Comparison of ENCODE assay signal across 8 mouse cellular contexts in genomic region chr5:44151327-44152051, GRCm38 (mm10). TPM values are rescaled to one million over a fixed set of nuclear protein-coding genes. Genes with fewer than 3 reads are reported as not detected.
DNase-seq lines count a peak whose midpoint lies in the region; ATAC-seq and TF ChIP-seq lines count a peak whose summit lies in the region.

No protein-coding gene starts in this region.

- H3K27ac ChIP-seq in heart, adult 2 months = no peak overlapping the region
- H3K27ac ChIP-seq in embryonic facial prominence, embryonic 15.5 days (replicated peaks) = no peak overlapping the region
- no peak overlapping the region for H3K27ac ChIP-seq in neural tube, embryonic 14.5 days (ENCODE audit: low read depth, low read length)

- peak; percentile 59; the same call in 1 of the 2 replicates for ATAC-seq in embryonic facial prominence, embryonic 15.5 days (ENCODE audit: insufficient number of reproducible peaks, low FRiP score, low TSS enrichment, low read depth)
- peak; percentile 85 for ATAC-seq in neural tube, embryonic 14.5 days (ENCODE audit: low read depth)

- 0 out of 2 replicates have a peak, but pooled peaks cover 3% of the 10 kb centered on the region for H3K9me3 ChIP-seq in embryonic facial prominence, embryonic 15.5 days (replicated peaks)
- no peaks in the 10 kb centered on the region for H3K9me3 ChIP-seq in neural tube, embryonic 14.5 days (ENCODE audit: control insufficient read depth, low read length)

- H3K36me3 ChIP-seq in heart, adult 2 months (ENCODE audit: control insufficient read depth, insufficient read depth, low read length) = no peaks in the 10 kb centered on the region
- no peaks in the 10 kb centered on the region for H3K36me3 ChIP-seq in embryonic facial prominence, embryonic 15.5 days
- no peaks in the 10 kb centered on the region for H3K36me3 ChIP-seq in neural tube, embryonic 14.5 days (ENCODE audit: control insufficient read depth, insufficient read depth, low read length)

- no peaks in the 10 kb centered on the region for H3K27me3 ChIP-seq in heart, adult 2 months (ENCODE audit: control insufficient read depth, insufficient read depth, low read length)
- no peaks in the 10 kb centered on the region for H3K27me3 ChIP-seq in embryonic facial prominence, embryonic 15.5 days
- no peaks in the 10 kb centered on the region for H3K27me3 ChIP-seq in neural tube, embryonic 14.5 days (ENCODE audit: control insufficient read depth, insufficient read depth, low read length)

- DNase-seq in heart, postnatal 14 days = peak; percentile 13 to 42
- DNase-seq in heart, adult 2 months = no peak
- peak; percentile 80 for DNase-seq in brain, embryonic 14.5 days (ENCODE audit: low read depth)
- DNase-seq in liver (peak; percentile 8), adipocyte (ENCODE audit: low spot score) (no peak)
- DNase-seq in spleen, postnatal 14 days (ENCODE audit: low spot score in 2 of 2) = no peak

- no peak overlapping the region for H3K4me2 ChIP-seq in embryonic facial prominence, embryonic 15.5 days (replicated peaks)
- no peak overlapping the region for H3K4me2 ChIP-seq in neural tube, embryonic 14.5 days (ENCODE audit: low read depth, low read length)

- H3K4me3 ChIP-seq in heart, adult 2 months = no peak overlapping the region
- H3K4me3 ChIP-seq in embryonic facial prominence, embryonic 15.5 days (replicated peaks) = no peak overlapping the region
- no peak overlapping the region for H3K4me3 ChIP-seq in neural tube, embryonic 14.5 days (ENCODE audit: low read depth, low read length)

- peaks cover 1% of the 10 kb centered on the region; the same call in 1 of the 2 replicates for H3K4me1 ChIP-seq in heart, adult 2 months (ENCODE audit: control insufficient read depth, insufficient read depth, low read length)
- no peaks in the 10 kb centered on the region for H3K4me1 ChIP-seq in embryonic facial prominence, embryonic 15.5 days
- H3K4me1 ChIP-seq in neural tube, embryonic 14.5 days (ENCODE audit: control insufficient read depth, insufficient read depth, low read length) = no peaks in the 10 kb centered on the region

- intact Hi-C loops in heart, postnatal 14 days (cut with DNase I) = no loop called here
- intact Hi-C loops in heart, adult 2 months (cut with DNase I) = no loop called here

- H3K9ac ChIP-seq in heart, adult 2 months (ENCODE audit: low read depth, low read length) = no peak overlapping the region
- no peak overlapping the region for H3K9ac ChIP-seq in embryonic facial prominence, embryonic 15.5 days
- H3K9ac ChIP-seq in neural tube, embryonic 14.5 days (replicated peaks; ENCODE audit: low read depth, low read length) = no peak overlapping the region

- 69% methylated on average over 4 of the region's 4 CpGs for WGBS in heart, adult 2 months
- WGBS in embryonic facial prominence, embryonic 15.5 days = 74% methylated on average over 4 of the region's 4 CpGs
- WGBS in neural tube, embryonic 14.5 days = 71% methylated on average over 4 of the region's 4 CpGs

- no peak for TF ChIP-seq CTCF in heart, adult 2 months (IDR thresholded peaks at IDR 0.05)
- TF ChIP-seq CTCF in brain, embryonic 14.5 days (IDR thresholded peaks at IDR 0.05; ENCODE audit: borderline replicate concordance, extremely low read depth, insufficient read depth, insufficient read length) = no peak

- no peak for TF ChIP-seq POLR2A in heart, adult 2 months (IDR thresholded peaks at IDR 0.05; ENCODE audit: insufficient read depth, low read depth, low read length)
- TF ChIP-seq POLR2A in brain, embryonic 14.5 days (IDR thresholded peaks at IDR 0.05; ENCODE audit: borderline replicate concordance, extremely low read depth, insufficient read depth, insufficient read length, poor library complexity, severe bottlenecking) = no peak

- TF ChIP-seq EP300 in heart, adult 2 months (IDR thresholded peaks at IDR 0.05; ENCODE audit: insufficient read depth, low read depth, low read length) = no peak

- H3K79me2 ChIP-seq in heart, adult 2 months (replicated peaks; ENCODE audit: control insufficient read depth, insufficient read depth, low read length) = no peaks in the 10 kb centered on the region

RNA-seq across cellular contexts. Expression of gene Prom1, which starts 49.7 kb away (rescaled TPM):
- 10 to 100 TPM; 11.6 to 14.2 TPM for total RNA-seq in heart, postnatal 14 days (2021)
- 10 to 100 TPM in 1 of 2 experiments, 1 to 10 TPM in 1; 7.8 to 10.0 TPM for total RNA-seq in heart, adult 2 months (2021)
- 0.57 and 1.8 TPM in 2 replicates for polyA plus RNA-seq in heart, adult 2 months (2012; rRNA removed)
- polyA plus RNA-seq in brain, embryonic 14.5 days (2012; rRNA removed) = 30.4 and 30.6 TPM in 2 replicates
- polyA plus RNA-seq in embryonic facial prominence, embryonic 15.5 days (2015; fragmentation: Nextera tagmentation; extraction: Ambion mirVana) = 23.3 and 24.5 TPM in 2 replicates
- polyA plus RNA-seq in neural tube, embryonic 14.5 days (2014; fragmentation: Nextera tagmentation; extraction: Ambion mirVana) = 30.2 and 38.9 TPM in 2 replicates

Comparison
In these comparisons a context has a peak if more than half of its experiments do, and no peak if none do; other contexts are left out.
1. DNase-seq: peak in heart, postnatal 14 days (2 of 2), brain, embryonic 14.5 days (single experiment) and liver (single experiment); none in heart, adult 2 months (0 of 2), adipocyte (single experiment) and spleen, postnatal 14 days (0 of 2).